Mouse (Mus musculus) intestine, embryonic 15.5 days (tissue): Measurements from ENCODE around the gene Ccl1. TPM values are rescaled to one million over a fixed set of nuclear protein-coding genes. Genes with fewer than 3 reads are reported as not detected.

ENCODE experiments used
- ATAC-seq: fragments of 200-750 bp; cut with Nextera tagmentation; 2 replicates; pipeline ENCODE4 v1.8.0; 2017; ENCODE audit warnings: moderate TSS enrichment, moderate library complexity
- H3K27ac ChIP-seq: fragments of 300-500 bp; sonication (generic); 2 replicates; pipeline ENCODE4 v1.5.1; 2015; ENCODE audit warnings: mild to moderate bottlenecking, inconsistent platforms
- H3K27me3 ChIP-seq: fragments of 300-500 bp; sonication (generic); replicated peaks from 2 replicates; pipeline ENCODE4 v1.6.1; 2015; ENCODE audit warnings: inconsistent platforms
- H3K36me3 ChIP-seq: fragments of 300-500 bp; sonication (generic); 2 replicates; pipeline ENCODE4 v1.6.1; 2015; ENCODE audit warnings: inconsistent platforms
- H3K4me1 ChIP-seq: fragments of 300-500 bp; sonication (generic); replicated peaks from 2 replicates; pipeline ENCODE4 v1.6.1; 2015; ENCODE audit warnings: inconsistent platforms
- H3K4me2 ChIP-seq: fragments of 300-500 bp; sonication (generic); replicated peaks from 2 replicates; pipeline ENCODE4 v1.6.1; 2015; ENCODE audit warnings: mild to moderate bottlenecking, inconsistent platforms
- H3K4me3 ChIP-seq: fragments of 300-500 bp; sonication (generic); replicated peaks from 2 replicates; pipeline ENCODE4 v1.5.1; 2015; ENCODE audit warnings: inconsistent platforms
- H3K9ac ChIP-seq: fragments of 300-500 bp; sonication (generic); 2 replicates; pipeline ENCODE4 v1.6.1; 2015; ENCODE audit warnings: inconsistent platforms
- H3K9me3 ChIP-seq: fragments of 300-500 bp; sonication (generic); 2 replicates; pipeline ENCODE4 v1.6.1; 2016; ENCODE audit warnings: inconsistent platforms
- WGBS: fragments of 180-500 bp; shearing (Covaris S2); methylation state at CpG from one replicate; pipeline ENCODE4 v1.1.7; 2015; 5-methylcytosine and 5-hydroxymethylcytosine counted together
- polyA plus RNA-seq: library from polyadenylated mRNA; unstranded; fragments of >200 nt; fragmentation: Nextera tagmentation; extraction: Ambion mirVana; gene quantifications from 2 replicates; pipeline ENCODE4 v1.2.1, GENCODE M21; 2015

Gene Ccl1
- polyA plus RNA-seq, 1 experiment from 2014 or later, result not detected

DNA sequence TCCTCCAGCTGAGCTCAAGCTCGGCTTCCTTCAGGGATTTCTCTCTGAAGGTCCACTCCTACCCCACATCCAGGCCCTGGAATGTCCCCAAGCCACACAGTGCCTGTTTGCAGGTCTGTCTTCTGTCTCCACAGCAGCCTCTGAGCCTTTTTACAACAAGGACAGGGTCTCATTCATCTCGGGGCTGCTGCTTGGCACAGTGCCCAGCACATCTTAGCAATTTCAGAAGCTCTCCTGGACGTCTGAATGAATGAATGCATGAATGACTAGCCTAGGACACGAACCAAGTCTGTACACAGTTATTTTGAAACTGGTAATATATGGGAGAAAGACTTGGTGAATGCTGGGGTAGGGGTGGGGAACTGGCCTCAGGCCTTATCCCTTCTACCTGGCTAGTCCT lies 52.1 kb downstream of the Ccl1 start:
- Histone ChIP-seq H3K4me1 (no peaks in the 10 kb centered on the region; the same call in 1 of the 2 replicates), H3K4me3 (no peak overlapping the region), H3K36me3 (no peaks in the 10 kb centered on the region), H3K9ac (no peak overlapping the region), H3K4me2 (no peak overlapping the region), H3K9me3 (no peaks in the 10 kb centered on the region), H3K27me3 (no peaks in the 10 kb centered on the region; the same call in 1 of the 2 replicates), H3K27ac (no peak overlapping the region)
- ATAC-seq, result no peak
- WGBS, result 23% methylated on average over 4 of the region's 4 CpGs

GRCm38 (mm10) chr11:82251251-82251650 lies 54.2 kb downstream of the Ccl1 start:
- 70% methylated on average over 6 of the region's 6 CpGs for WGBS
- Histone ChIP-seq H3K4me1 (no peaks in the 10 kb centered on the region; the same call in 1 of the 2 replicates), H3K9ac (no peak overlapping the region), H3K4me2 (no peak overlapping the region), H3K4me3 (no peak overlapping the region), H3K9me3 (no peaks in the 10 kb centered on the region), H3K27ac (no peak overlapping the region), H3K36me3 (no peaks in the 10 kb centered on the region), H3K27me3 (no peaks in the 10 kb centered on the region)
- no peak for ATAC-seq

- Histone ChIP-seq H3K27me3 (no peaks in the 10 kb centered on the region), H3K9ac (no peak overlapping the region), H3K4me2 (no peak overlapping the region), H3K4me1 (no peaks in the 10 kb centered on the region; the same call in 1 of the 2 replicates), H3K4me3 (no peak overlapping the region), H3K9me3 (no peaks in the 10 kb centered on the region), H3K27ac (no peak overlapping the region), H3K36me3 (no peaks in the 10 kb centered on the region)
- 88% methylated on average over 6 of the region's 6 CpGs for WGBS
- no peak for ATAC-seq
Observed at GRCm38 (mm10) chr11:82249945-82250344, 55.5 kb downstream of the Ccl1 start.

- Histone ChIP-seq H3K4me1 (0 out of 2 replicates have a peak, but pooled peaks cover 2% of the 10 kb centered on the region), H3K27me3 (0 out of 2 replicates have a peak, but pooled peaks cover 11% of the 10 kb centered on the region), H3K9ac (no peak overlapping the region), H3K4me2 (no peak overlapping the region), H3K4me3 (no peak overlapping the region), H3K9me3 (no peaks in the 10 kb centered on the region), H3K27ac (no peak overlapping the region), H3K36me3 (no peaks in the 10 kb centered on the region)
- WGBS, result 50% methylated on average over 5 of the region's 5 CpGs
- ATAC-seq, result no peak
Observed at GRCm38 (mm10) chr11:82237439-82237838, 68.1 kb downstream of the Ccl1 start.

GRCm38 (mm10) chr11:82235551-82236207 lies 69.8 kb downstream of the Ccl1 start:
- no peak for ATAC-seq
- H3K4me3 ChIP-seq, result no peak overlapping the region
- 40% methylated on average over 2 of the region's 2 CpGs for WGBS
- no peak overlapping the region for H3K9ac ChIP-seq
- no peak overlapping the region for H3K4me2 ChIP-seq
- H3K9me3 ChIP-seq, result no peaks in the 10 kb centered on the region
- no peaks in the 10 kb centered on the region for H3K36me3 ChIP-seq
- H3K27ac ChIP-seq, result no peak overlapping the region
- peaks cover 11% of the 10 kb centered on the region; the same call in 1 of the 2 replicates for H3K27me3 ChIP-seq
- H3K4me1 ChIP-seq, result 0 out of 2 replicates have a peak, but pooled peaks cover 2% of the 10 kb centered on the region

GRCm38 (mm10) chr11:82233991-82234390 lies 71.5 kb downstream of the Ccl1 start:
- no peak overlapping the region for H3K4me3 ChIP-seq
- no peaks in the 10 kb centered on the region for H3K9me3 ChIP-seq
- no peak overlapping the region for H3K4me2 ChIP-seq
- no peak for ATAC-seq
- H3K27me3 ChIP-seq, result peaks cover 18% of the 10 kb centered on the region; the same call in 1 of the 2 replicates
- no peaks in the 10 kb centered on the region for H3K36me3 ChIP-seq
- 0 out of 2 replicates have a peak, but pooled peaks cover 2% of the 10 kb centered on the region for H3K4me1 ChIP-seq
- H3K27ac ChIP-seq, result no peak overlapping the region
- WGBS, result 47% methylated on average over 6 of the region's 6 CpGs
- H3K9ac ChIP-seq, result no peak overlapping the region

- no peak overlapping the region for H3K27ac ChIP-seq
- H3K9ac ChIP-seq, result no peak overlapping the region
Observed at GRCm38 (mm10) chr11:82226976-82227375, 78.5 kb downstream of the Ccl1 start.

DNA sequence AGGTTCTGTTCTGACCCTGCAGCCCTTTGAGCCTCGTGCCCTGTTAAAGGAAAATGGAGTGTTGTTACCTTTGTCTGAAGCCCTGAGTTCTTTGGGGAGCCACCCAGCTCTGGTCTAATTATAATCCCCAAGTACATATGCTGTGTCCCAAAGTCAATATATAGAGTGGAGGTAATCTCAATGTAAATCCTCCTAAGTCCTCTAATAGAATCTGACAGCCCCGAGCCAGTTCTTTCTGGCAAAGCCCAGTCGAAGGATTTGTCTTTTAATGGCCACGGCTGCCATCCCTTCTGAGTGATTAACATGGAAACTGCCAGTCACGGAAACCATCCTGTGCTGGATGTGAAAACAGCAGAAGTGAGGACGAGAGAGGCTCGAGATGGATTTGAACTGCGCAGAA lies 79.6 kb downstream of the Ccl1 start:
- no peak overlapping the region for H3K4me2 ChIP-seq
- H3K4me1 ChIP-seq, result no peaks in the 10 kb centered on the region
- no peaks in the 10 kb centered on the region for H3K36me3 ChIP-seq
- no peak for ATAC-seq
- H3K9ac ChIP-seq, result no peak overlapping the region
- no peaks in the 10 kb centered on the region for H3K9me3 ChIP-seq
- H3K27ac ChIP-seq, result no peak overlapping the region
- 0 out of 2 replicates have a peak, but pooled peaks cover 6% of the 10 kb centered on the region for H3K27me3 ChIP-seq
- WGBS, result 59% methylated on average over 8 of the region's 8 CpGs
- H3K4me3 ChIP-seq, result no peak overlapping the region

More at GRCm38 (mm10) chr11:82226976-82227375, 78.5 kb downstream of the Ccl1 start:
- no peaks in the 10 kb centered on the region for H3K36me3 ChIP-seq
- 71% methylated on average over 9 of the region's 9 CpGs for WGBS
- ATAC-seq, result no peak
- no peak overlapping the region for H3K4me2 ChIP-seq
- no peak overlapping the region for H3K4me3 ChIP-seq
- H3K4me1 ChIP-seq, result no peaks in the 10 kb centered on the region
- no peaks in the 10 kb centered on the region for H3K9me3 ChIP-seq
- peaks cover 6% of the 10 kb centered on the region; the same call in 1 of the 2 replicates for H3K27me3 ChIP-seq

DNA sequence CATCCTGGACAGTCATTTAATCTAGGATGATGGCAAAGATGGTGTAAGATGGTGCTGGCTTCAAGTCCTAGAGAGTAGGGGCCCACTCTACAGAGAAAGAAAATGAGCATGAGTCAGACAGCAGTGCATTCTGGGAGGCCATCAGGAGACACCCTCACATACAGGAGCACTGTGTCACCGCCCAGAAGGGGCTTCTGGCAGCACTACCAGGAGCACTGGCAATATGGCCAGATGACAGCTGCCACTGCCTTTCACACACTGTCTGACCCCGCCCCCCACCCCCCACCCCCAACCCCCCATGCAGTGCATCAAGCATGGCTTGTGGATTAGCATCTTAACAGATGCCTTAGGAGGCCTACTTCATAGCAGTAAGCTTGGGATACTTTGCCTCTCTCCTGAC lies 89.0 kb downstream of the Ccl1 start:
- no peak overlapping the region for H3K4me2 ChIP-seq
- H3K9ac ChIP-seq, result no peak overlapping the region
- no peaks in the 10 kb centered on the region for H3K36me3 ChIP-seq
- H3K27ac ChIP-seq, result no peak overlapping the region
- ATAC-seq, result no peak
- H3K4me1 ChIP-seq, result no peaks in the 10 kb centered on the region
- no peak overlapping the region for H3K4me3 ChIP-seq
- no peaks in the 10 kb centered on the region for H3K9me3 ChIP-seq
- H3K27me3 ChIP-seq, result 0 out of 2 replicates have a peak, but pooled peaks cover 2% of the 10 kb centered on the region
- WGBS, result 49% methylated on average over 2 of the region's 2 CpGs

DNA sequence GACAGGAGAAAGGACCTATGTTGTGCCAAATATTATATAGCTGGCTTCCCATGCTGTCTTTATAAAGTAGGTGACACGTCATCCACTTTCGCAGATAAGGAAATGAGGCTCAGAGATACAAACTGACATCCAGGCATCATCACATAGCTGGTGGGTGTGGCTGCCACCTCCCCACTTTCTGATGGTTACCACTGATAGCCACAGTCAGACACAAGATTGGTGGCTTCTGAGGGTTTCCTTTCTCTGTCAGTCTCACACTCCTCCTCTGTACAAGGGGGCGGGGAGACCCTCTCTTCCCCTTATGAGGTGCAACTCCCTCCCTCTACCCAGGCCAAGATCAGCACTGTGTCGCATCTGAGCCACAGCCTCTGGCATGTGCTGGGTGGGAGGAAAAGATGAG lies 91.1 kb downstream of the Ccl1 start:
- no peak overlapping the region for H3K9ac ChIP-seq
- no peaks in the 10 kb centered on the region for H3K27me3 ChIP-seq
- H3K4me3 ChIP-seq, result no peak overlapping the region
- ATAC-seq, result no peak
- H3K9me3 ChIP-seq, result no peaks in the 10 kb centered on the region
- H3K27ac ChIP-seq, result no peak overlapping the region
- no peak overlapping the region for H3K4me2 ChIP-seq
- 70% methylated on average over 4 of the region's 4 CpGs for WGBS
- no peaks in the 10 kb centered on the region for H3K4me1 ChIP-seq
- no peaks in the 10 kb centered on the region for H3K36me3 ChIP-seq

GRCm38 (mm10) chr11:82206960-82207488 lies 98.5 kb downstream of the Ccl1 start:
- H3K36me3 ChIP-seq, result no peaks in the 10 kb centered on the region
- H3K9me3 ChIP-seq, result no peaks in the 10 kb centered on the region
- WGBS, result 95% methylated on average over 2 of the region's 2 CpGs
- H3K4me2 ChIP-seq, result no peak overlapping the region
- H3K4me3 ChIP-seq, result no peak overlapping the region
- H3K9ac ChIP-seq, result no peak overlapping the region
- ATAC-seq, result no peak
- no peaks in the 10 kb centered on the region for H3K4me1 ChIP-seq
- H3K27ac ChIP-seq, result no peak overlapping the region
- no peaks in the 10 kb centered on the region for H3K27me3 ChIP-seq

DNA sequence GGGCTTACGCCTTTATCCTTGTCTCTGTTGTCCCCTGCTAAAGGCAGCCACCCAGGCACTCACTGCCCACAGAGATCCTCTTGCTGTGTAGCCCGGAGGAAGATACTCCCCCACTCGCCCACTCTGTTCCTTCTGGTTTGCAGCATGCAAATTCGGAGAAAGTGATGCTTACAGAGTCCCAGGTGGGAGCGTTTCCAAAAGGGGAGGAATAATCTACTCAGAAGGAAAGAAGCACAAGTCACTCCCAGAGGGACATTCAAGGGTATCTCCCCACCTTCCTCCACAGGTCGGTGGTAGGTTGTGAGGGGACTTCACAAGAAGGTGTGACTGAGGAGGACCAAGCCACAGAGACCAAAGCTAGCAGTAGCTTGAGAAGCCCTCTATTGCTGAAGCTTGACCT lies 100.3 kb downstream of the Ccl1 start:
- H3K36me3 ChIP-seq, result no peaks in the 10 kb centered on the region
- no peak overlapping the region for H3K27ac ChIP-seq
- WGBS, result 87% methylated on average over 6 of the region's 6 CpGs
- H3K9ac ChIP-seq, result no peak overlapping the region
- H3K27me3 ChIP-seq, result no peaks in the 10 kb centered on the region
- no peak overlapping the region for H3K4me3 ChIP-seq
- H3K4me2 ChIP-seq, result no peak overlapping the region
- H3K4me1 ChIP-seq, result no peaks in the 10 kb centered on the region
- no peaks in the 10 kb centered on the region for H3K9me3 ChIP-seq
- no peak for ATAC-seq

- Histone ChIP-seq H3K4me3 (no peak overlapping the region), H3K27me3 (no peaks in the 10 kb centered on the region), H3K9me3 (no peaks in the 10 kb centered on the region), H3K4me1 (no peaks in the 10 kb centered on the region), H3K9ac (no peak overlapping the region), H3K36me3 (no peaks in the 10 kb centered on the region), H3K27ac (no peak overlapping the region), H3K4me2 (no peak overlapping the region)
- 80% methylated on average over 3 of the region's 3 CpGs for WGBS
- no peak for ATAC-seq
Observed at GRCm38 (mm10) chr11:82203706-82204105, 101.8 kb downstream of the Ccl1 start.
